Mouse (Mus musculus) effector memory CD4-positive, alpha-beta T cell, adult 5 months (primary cell): ENCODE results near the gene Gcnt2. TPM values are rescaled to one million over a fixed set of nuclear protein-coding genes. Genes with fewer than 3 reads are reported as not detected.

Source experiments
- polyA plus RNA-seq: library from polyadenylated mRNA; unstranded; fragments of 100-300 nt; shearing (Covaris generic); gene quantifications from one replicate; pipeline ENCODE4 v1.2.1, GENCODE M21; 2017

Gene Gcnt2
- polyA plus RNA-seq: 1.3 TPM

DNA sequence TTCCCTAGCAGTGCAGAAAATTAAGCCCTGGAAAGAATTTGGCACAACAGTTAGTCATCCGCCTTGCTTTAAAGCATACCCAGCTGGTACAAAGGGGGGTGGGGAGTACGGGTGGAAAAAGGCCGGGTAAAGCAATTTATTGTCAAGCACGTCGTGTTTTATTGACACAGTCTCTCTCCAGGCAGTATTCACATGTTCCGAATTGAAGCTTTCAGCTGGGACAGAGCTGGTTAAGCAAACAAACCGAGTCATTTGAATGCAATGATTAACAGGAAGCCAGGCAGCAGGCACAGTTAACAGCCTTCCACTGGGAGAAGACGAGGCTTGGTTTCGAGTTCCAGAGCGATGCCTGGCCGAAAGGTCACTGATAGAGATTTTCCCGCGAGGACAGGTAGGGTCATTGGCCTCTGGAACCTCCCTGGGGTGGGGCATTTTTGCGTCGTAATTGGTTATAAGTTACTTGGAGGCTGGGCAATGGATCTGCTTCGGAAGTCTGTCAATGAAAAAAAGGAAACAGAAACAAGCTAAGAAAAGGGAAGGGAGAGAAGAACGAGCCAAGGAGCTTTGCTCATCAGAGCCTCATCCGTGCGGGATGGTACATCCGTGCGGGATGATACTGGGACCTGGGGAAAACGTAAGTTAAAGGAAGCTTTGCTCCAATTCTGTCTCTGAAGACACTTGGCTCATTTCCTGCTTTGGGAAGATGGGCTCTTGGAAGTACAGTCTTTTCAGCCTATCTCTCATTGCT, at the start of gene Gcnt2:
Gene Gcnt2 (plus strand): TSS at position 103 of the 748 bp plus-strand sequence.

DNA sequence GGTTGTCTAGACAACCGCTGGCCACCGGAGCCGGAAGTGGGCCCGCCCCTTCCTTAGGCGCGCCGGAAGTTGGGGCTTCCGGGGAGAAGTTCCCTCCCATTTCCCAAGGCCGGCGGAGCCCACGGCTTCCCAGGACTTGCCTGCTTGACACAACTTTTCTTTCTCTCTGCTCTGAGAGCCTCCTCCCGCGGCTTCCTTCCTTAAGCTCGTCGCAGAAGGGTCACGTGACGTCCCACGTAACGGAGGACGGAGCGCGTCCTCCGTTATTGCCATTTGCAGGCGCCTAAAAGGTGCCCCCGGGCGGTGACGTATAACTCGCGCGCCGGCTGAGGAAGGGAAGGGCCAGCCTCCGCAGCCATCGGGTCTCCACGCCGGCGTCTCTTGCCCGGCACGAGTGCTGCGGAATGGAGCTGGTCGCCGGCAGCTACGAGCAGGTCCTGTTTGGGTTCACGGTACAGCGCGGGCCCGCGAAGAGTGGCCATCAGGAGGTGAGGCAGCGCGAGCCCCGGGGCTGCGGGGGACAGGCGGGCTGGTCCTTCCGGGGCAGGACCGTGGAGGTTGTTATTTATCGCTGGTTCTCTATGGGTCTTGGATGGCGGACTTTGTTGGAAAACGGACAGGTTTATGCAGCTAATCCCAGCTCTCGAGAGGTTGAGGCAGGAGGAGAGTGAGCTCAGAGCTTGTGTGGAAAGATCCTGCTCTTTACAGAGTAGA, 141.5 kb downstream of the Gcnt2 start, which contains the start of gene Pak1ip1:
Gene Pak1ip1 (plus strand): TSS at position 98 of the 714 bp plus-strand sequence.

Other genes starting within 250 kb of the Gcnt2 start
- not detected for gene Tfap2a, start 121.4 kb upstream of the Gcnt2 start, polyA plus RNA-seq
- 79.8 TPM for gene Pak1ip1, start 141.3 kb downstream of the Gcnt2 start, polyA plus RNA-seq
- 78.7 TPM for gene Tmem14c, start 156.5 kb downstream of the Gcnt2 start, polyA plus RNA-seq
- gene Mak, start 220.0 kb downstream of the Gcnt2 start, polyA plus RNA-seq: not detected